Mouse (Mus musculus) bone marrow, adult 2 months (tissue): ENCODE data around the gene Kif14.

Experiments
- CTCF ChIP-seq: fragments of 200-500 bp; IDR thresholded peaks from 2 replicates; pipeline ENCODE4 v1.5.1; 2011; ENCODE audit warnings: low read length, control low read depth; ENCODE audit not compliant: control insufficient read depth, insufficient read depth
- POLR2A ChIP-seq: fragments of 200-500 bp; IDR thresholded peaks from 2 replicates; pipeline ENCODE4 v1.6.1; 2011; ENCODE audit warnings: low read depth, mild to moderate bottlenecking, control low read depth, low read length, borderline replicate concordance; ENCODE audit not compliant: control insufficient read depth

DNA sequence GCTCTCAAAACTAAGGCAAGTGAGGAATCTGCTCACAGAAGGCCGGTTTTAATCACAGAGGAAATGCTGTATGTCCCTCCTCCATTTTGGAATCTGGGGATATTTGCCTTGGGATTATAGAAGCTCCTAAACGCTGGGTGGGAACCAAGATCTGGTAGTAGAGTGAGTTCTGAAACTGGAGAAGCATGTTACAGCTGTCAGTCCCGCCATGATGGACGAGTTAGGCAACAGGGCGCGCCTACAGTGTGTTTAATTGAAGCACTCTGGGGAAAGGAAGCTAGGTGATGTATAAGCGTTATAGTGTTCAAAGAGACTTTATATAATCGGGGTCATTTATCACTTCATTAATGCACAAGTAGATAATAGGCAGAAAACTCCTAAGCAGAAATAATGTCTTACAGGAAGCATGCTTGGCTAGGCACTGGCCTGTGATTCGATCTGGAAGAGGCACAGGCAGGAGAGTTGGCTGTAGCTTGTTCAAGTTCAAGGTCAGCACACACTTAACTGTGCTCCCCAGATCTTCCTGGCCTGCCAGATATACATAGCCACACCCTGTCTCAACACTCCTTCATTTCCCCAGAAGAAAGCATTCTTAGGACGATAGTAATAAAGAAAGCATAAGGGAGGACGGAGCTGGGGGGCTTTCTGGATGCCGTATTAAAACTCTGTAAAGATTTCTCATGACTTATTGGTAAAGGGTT, 21.4 kb upstream of the Kif14 start:
- TF ChIP-seq CTCF (no peak), POLR2A (no peak)
